Mouse (Mus musculus) erythroblast, embryonic 14.5 days (primary cell): ENCODE measurements around the gene Cgrrf1. TPM values are rescaled to one million over a fixed set of nuclear protein-coding genes. Genes with fewer than 3 reads are reported as not detected.
A peak's percentile ranks its signal among the peaks of the same experiment; 100 is the strongest.

Source experiments
- H3K27me3 ChIP-seq: 2 replicates; pipeline ENCODE4 v1.6.1; 2012; ENCODE audit warnings: inconsistent platforms; ENCODE audit not compliant: control insufficient read depth
- H3K36me3 ChIP-seq: 2 replicates; pipeline ENCODE4 v1.6.1; 2012; ENCODE audit warnings: mild to moderate bottlenecking, inconsistent platforms; ENCODE audit not compliant: control insufficient read depth
- H3K4me1 ChIP-seq: 2 replicates; pipeline ENCODE4 v1.6.1; 2012; ENCODE audit warnings: inconsistent platforms; ENCODE audit not compliant: control insufficient read depth
- H3K4me3 ChIP-seq: replicated peaks from 2 replicates; pipeline ENCODE3; 2012; ENCODE audit warnings: moderate library complexity, mild to moderate bottlenecking, inconsistent platforms
- H3K9me3 ChIP-seq: 2 replicates; pipeline ENCODE4 v1.6.1; 2012; ENCODE audit warnings: low read length, inconsistent platforms, mixed read lengths; ENCODE audit not compliant: control insufficient read depth
- GATA1 ChIP-seq: IDR thresholded peaks from 2 replicates; pipeline ENCODE4 v1.6.1; 2012; ENCODE audit warnings: low read length, inconsistent platforms, mixed read lengths
- TAL1 ChIP-seq: IDR thresholded peaks from 3 replicates; pipeline ENCODE4 v1.6.1; 2012; ENCODE audit warnings: low read length, inconsistent platforms, mixed read lengths
- polyA plus RNA-seq: library from polyadenylated mRNA; stranded (reverse); fragments of >175 nt; gene quantifications from 2 replicates; pipeline ENCODE4 v1.2.3, GENCODE M21; 2012

Gene Cgrrf1
- polyA plus RNA-seq, 1 experiment: 2.7 TPM

DNA sequence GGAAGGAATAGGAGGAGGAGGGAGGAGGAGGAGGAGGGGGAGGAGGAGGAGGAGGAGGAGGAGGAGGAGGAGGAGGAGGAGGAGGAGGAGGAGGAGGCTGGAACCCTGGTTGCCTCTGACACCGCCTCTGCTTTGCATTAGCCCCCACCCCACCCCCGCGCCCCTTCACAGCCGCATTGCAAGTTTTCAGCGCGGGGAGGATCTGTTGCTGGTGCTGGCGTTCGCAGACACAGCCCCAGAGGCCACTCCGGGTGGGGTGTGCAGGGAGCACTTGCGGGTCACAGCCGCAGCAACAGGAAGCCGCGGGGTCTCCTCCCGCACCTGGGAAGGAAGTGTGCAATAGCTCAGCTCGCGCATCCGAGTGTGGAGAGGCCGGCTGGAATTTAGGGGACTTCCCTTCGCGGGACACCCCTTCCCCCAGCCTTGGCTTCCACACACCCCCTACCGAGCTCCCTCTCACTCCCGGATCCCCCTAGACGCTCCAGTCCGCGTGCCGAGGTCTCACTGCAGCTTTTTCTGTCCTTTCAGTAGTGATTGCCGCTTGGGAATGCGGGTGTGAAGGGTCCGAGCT is 52.0 kb downstream of the Cgrrf1 start:
- peaks cover 8% of the 10 kb centered on the region; the same call in 1 of the 2 replicates for H3K9me3 ChIP-seq
- peak overlapping the region; percentile 22 for H3K4me3 ChIP-seq
- no peaks in the 10 kb centered on the region for H3K4me1 ChIP-seq
- TF ChIP-seq GATA1 (no peak), TAL1 (no peak)
- peaks cover 77% of the 10 kb centered on the region for H3K27me3 ChIP-seq
- H3K36me3 ChIP-seq: no peaks in the 10 kb centered on the region

DNA sequence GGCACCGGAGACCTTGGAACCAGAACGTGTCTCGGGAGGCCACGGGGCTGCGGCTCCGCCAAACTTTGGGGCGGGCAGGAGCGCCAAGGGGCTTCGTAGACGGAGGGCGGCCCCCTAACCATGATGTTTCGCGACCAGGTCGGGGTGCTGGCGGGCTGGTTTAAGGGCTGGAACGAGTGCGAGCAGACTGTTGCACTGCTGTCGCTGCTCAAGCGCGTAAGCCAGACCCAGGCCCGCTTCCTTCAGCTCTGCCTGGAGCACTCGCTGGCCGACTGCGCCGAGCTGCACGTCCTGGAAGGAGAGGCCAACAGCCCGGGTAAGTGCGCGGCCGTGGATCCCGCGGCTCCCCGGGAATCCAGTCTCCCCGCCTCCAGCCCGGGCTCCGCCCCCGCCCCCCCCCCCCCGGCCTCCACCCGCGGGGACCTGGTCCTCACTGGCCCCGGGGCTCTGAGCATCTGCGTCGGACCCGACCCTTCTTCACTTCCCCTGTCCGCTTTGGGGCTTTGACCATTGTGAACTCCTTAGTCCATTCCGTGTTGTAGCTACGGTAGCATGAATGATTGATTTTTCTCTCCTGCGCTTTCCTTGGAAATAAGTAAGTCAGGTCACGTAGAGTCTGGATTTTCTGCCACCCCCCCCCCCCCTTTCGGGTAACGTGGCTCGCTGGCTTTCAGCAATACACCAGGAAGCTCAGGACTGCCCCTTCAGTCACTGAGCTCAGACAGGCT is 52.9 kb downstream of the Cgrrf1 start:
- TF ChIP-seq GATA1 (no peak), TAL1 (no peak)
- peaks cover 8% of the 10 kb centered on the region; the same call in 1 of the 2 replicates for H3K9me3 ChIP-seq
- peak overlapping the region; percentile 34 for H3K4me3 ChIP-seq
- H3K36me3 ChIP-seq: no peaks in the 10 kb centered on the region
- H3K4me1 ChIP-seq: no peaks in the 10 kb centered on the region
- H3K27me3 ChIP-seq: peaks cover 72% of the 10 kb centered on the region

DNA sequence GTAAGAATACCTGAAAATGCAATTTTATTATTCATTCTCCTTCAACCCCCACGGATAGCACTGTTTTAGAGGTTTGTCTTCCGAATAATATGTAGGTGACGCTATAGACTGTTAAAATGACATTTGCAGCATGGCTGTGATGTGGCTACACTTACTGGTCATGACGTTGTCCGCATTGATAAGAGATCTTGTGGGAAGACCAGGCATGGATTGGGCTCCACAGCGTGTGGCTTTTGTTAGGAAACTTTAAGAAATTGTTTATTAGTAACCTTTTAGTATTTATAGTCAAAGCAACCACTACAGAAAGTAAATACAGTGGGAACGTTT is 53.5 kb downstream of the Cgrrf1 start:
- Histone ChIP-seq H3K4me3 (no peak overlapping the region), H3K27me3 (peaks cover 71% of the 10 kb centered on the region)
- TF ChIP-seq TAL1 (no peak), GATA1 (no peak)

DNA sequence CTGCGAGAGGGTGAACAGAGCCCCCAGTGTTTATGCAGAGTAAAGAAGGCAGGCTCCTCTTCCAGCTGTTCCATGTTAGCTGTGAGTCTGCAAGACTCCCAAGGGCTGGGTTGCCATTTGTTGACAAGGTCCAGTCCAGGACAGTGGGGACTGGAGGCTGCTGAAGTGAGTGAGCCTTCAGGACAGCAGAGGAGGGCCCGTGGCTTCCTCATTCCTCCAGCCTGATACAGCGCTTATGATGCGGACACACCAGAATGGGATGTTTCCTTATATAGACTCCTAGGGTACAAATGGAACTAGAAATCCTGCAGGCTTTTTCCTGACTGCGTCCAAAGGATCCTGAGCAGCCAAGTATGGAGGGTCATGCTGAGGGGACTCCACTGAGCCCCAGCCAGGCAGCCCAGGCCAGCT is 54.0 kb downstream of the Cgrrf1 start:
- no peaks in the 10 kb centered on the region for H3K4me1 ChIP-seq
- no peak overlapping the region for H3K4me3 ChIP-seq
- no peak for TF ChIP-seq TAL1
- TF ChIP-seq GATA1: no peak

More for the DNA sequence above, 53.5 kb downstream of the Cgrrf1 start:
- no peaks in the 10 kb centered on the region for H3K4me1 ChIP-seq
- peaks cover 8% of the 10 kb centered on the region; the same call in 1 of the 2 replicates for H3K9me3 ChIP-seq
- no peaks in the 10 kb centered on the region for H3K36me3 ChIP-seq

DNA sequence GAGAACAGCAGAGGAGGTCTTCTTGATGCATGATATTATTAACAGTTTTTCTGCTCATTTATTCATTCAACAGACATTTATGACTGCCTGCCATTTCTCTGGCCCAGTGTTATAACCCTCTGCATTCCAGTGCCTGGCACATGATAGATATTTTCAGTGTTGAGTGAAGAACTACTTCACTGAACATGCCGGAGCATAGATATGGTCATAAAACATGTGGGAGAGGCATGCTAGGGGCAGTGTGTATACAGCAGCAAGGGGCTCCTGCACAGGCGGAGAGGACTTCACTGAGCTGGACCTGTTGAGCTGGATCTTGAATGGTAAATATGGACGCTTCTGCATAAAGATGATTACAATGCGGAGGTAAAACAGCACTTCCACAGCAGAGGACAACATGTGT is 57.2 kb downstream of the Cgrrf1 start:
- peaks cover 34% of the 10 kb centered on the region for H3K27me3 ChIP-seq
- TF ChIP-seq GATA1 (no peak), TAL1 (no peak)
- peaks cover 2% of the 10 kb centered on the region; the same call in 1 of the 2 replicates for H3K9me3 ChIP-seq
- H3K36me3 ChIP-seq: no peaks in the 10 kb centered on the region
- no peak overlapping the region for H3K4me3 ChIP-seq
- no peaks in the 10 kb centered on the region for H3K4me1 ChIP-seq

More for the DNA sequence above, 54.0 kb downstream of the Cgrrf1 start:
- Histone ChIP-seq H3K36me3 (no peaks in the 10 kb centered on the region), H3K27me3 (peaks cover 66% of the 10 kb centered on the region), H3K9me3 (peaks cover 8% of the 10 kb centered on the region; the same call in 1 of the 2 replicates)

DNA sequence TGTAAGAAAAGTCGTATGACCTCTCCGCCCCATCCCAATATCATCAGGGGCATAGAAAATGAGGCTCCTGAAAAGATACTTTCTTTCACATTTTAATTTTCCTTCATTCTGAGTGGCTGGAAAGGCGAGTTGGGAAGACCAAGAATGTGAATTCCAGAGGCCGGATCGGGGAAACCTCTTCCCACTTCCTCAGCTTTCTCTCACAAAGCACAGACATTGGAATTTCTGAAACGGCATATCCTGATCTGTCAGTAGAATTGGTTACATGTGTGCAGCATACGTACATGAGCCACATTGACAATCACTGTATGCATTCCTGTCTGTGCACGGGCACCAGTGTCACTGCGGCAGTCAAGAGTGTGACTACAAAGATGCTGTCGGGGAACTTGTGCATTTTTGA is 62.0 kb downstream of the Cgrrf1 start:
- H3K4me1 ChIP-seq: no peaks in the 10 kb centered on the region
- H3K27me3 ChIP-seq: no peaks in the 10 kb centered on the region
- no peak for TF ChIP-seq TAL1
- no peak for TF ChIP-seq GATA1
- H3K36me3 ChIP-seq: no peaks in the 10 kb centered on the region
- no peak overlapping the region for H3K4me3 ChIP-seq
- H3K9me3 ChIP-seq: no peaks in the 10 kb centered on the region

DNA sequence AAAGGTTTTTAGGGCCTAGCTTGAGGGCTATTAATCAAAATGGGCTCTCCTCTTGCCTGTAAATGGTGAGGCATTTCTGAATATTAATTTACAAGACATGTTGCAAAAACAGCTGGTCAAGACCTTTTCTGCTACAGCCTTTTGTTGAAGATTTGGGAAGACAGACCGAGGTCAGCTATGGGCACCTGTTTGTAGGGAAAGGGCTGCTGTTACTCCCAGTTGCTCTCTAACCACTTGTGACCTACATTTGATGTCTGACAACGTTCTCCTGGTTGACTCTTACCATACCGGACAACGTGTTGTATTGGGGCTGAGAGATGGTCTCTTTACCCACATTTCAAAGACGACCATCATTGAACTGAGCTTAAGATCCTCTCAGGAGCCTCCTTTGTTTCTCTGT is 66.0 kb downstream of the Cgrrf1 start:
- TF ChIP-seq GATA1 (no peak), TAL1 (no peak)
- Histone ChIP-seq H3K36me3 (no peaks in the 10 kb centered on the region), H3K27me3 (no peaks in the 10 kb centered on the region)

DNA sequence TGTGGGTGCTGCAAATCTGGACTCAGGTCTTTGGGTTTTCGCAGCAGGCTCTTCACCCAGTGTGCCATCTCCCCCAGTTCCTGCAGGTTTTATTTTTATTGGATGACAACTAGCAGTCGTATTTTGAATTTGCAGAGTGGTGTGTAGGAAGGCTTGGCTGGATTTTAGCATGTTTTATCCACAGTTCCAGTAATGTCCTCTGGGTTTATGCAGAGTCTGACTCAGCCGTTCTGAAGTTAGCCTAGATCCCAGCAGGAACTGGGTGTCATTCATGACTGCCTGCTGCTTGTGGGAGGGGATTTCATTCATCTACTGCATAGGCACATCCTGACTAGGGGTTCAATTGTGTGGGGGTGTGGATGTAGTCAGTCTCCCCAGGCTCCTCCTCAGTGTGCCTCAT is 66.7 kb downstream of the Cgrrf1 start:
- no peak overlapping the region for H3K4me3 ChIP-seq
- H3K4me1 ChIP-seq: no peaks in the 10 kb centered on the region
- no peaks in the 10 kb centered on the region for H3K9me3 ChIP-seq
- no peaks in the 10 kb centered on the region for H3K36me3 ChIP-seq
- no peak for TF ChIP-seq TAL1
- TF ChIP-seq GATA1: no peak
- H3K27me3 ChIP-seq: no peaks in the 10 kb centered on the region

More for the DNA sequence above, 66.0 kb downstream of the Cgrrf1 start:
- Histone ChIP-seq H3K4me1 (no peaks in the 10 kb centered on the region), H3K4me3 (no peak overlapping the region), H3K9me3 (no peaks in the 10 kb centered on the region)

DNA sequence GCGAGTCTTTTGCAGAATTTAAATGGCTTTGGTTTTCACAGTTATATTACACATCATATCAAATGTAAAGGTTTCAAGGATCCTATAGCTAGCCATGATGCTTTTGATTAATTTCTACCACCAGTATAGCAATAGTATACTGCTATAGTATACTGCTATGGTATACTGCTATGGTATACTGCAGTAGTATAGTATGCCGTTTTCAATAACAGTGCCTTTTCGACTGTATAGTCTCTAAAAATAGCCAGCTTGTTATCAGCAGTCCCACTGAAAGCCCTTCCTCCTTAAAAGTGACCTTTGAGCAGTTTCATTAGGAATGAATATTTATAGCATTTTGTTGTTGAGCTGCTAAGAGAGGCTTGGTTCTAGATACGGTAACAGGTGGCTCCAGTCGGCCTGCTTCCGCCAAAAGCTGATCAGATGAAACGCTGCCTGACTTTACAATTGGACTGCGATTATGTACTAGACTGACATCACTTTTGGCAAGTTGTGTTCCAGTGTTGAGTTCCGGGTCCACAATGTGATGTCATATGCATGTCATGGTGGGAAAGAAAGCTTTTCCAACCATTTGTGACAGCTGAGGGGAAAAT is 70.7 kb downstream of the Cgrrf1 start:
- TF ChIP-seq GATA1 (no peak), TAL1 (no peak)
- H3K27me3 ChIP-seq: no peaks in the 10 kb centered on the region
- no peaks in the 10 kb centered on the region for H3K4me1 ChIP-seq
- no peaks in the 10 kb centered on the region for H3K9me3 ChIP-seq
- no peak overlapping the region for H3K4me3 ChIP-seq
- H3K36me3 ChIP-seq: no peaks in the 10 kb centered on the region

Other genes starting within 250 kb of the Cgrrf1 start
- 2.5 and 2.6 TPM in 2 replicates for gene Cdkn3, start 71.6 kb upstream of the Cgrrf1 start, polyA plus RNA-seq
- gene Cnih1, start 43.7 kb upstream of the Cgrrf1 start, polyA plus RNA-seq: 5.1 and 6.1 TPM in 2 replicates
- 0.04 TPM in 2 replicates for gene Gmfb, start 9.9 kb upstream of the Cgrrf1 start, polyA plus RNA-seq
- gene Samd4, start 50.7 kb downstream of the Cgrrf1 start, polyA plus RNA-seq: 0.01 and 0.14 TPM in 2 replicates